Mouse (Mus musculus): ENCODE data around the gene Lsm12.

DNA sequence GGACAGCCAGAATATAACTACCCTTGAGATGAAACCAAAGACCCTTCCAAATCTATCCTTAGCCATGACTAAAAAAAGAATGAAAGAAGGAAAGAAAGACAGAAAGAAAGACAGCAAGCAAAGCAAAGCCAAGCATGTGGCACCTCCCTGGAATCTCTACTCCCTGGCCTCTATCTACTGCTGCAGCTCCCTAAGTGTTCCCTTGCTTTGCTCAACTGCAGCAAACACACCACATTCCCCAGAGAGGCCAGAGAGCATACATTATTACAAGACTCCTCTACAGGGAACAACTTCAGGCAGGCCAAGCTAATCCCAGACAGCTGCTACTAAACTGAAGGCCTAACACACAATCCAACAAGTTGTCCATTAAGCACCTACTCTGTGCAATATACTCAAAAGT lies 5.3 kb downstream of the Lsm12 start:
- TF ChIP-seq POLR2A (IDR thresholded peaks at IDR 0.05; ENCODE audit: low read depth, low read length) (no peak), CTCF (IDR thresholded peaks at IDR 0.05; ENCODE audit: borderline replicate concordance, insufficient read depth, low read length) (no peak)

Measured in embryonic fibroblast, embryonic 13.5 days (primary cell).